Mouse (Mus musculus): ENCODE measurements at regions not wholly inside any gene's neighbourhood (a gene's known extent, or its start where the extent isn't known, plus 50 kb on each side); places are given as distances from the start of the nearest gene placed in this dataset.

GRCm38 (mm10) chr2:72855971-72856755, 124.1 kb downstream of the Sp3 start:
- H3K27ac ChIP-seq (replicated peaks) = no peak overlapping the region
- no peak overlapping the region for H3K4me3 ChIP-seq
- WGBS = 80% methylated on average over 13 of the region's 13 CpGs
- H3K9ac ChIP-seq = no peak overlapping the region
- H3K9me3 ChIP-seq = no peaks in the 10 kb centered on the region
- H3K27me3 ChIP-seq = no peaks in the 10 kb centered on the region
- no peaks in the 10 kb centered on the region for H3K36me3 ChIP-seq
- no peak overlapping the region for H3K4me2 ChIP-seq
- no peak for ATAC-seq (ENCODE audit: low read depth)
- H3K4me1 ChIP-seq (replicated peaks) = no peaks in the 10 kb centered on the region

DNA sequence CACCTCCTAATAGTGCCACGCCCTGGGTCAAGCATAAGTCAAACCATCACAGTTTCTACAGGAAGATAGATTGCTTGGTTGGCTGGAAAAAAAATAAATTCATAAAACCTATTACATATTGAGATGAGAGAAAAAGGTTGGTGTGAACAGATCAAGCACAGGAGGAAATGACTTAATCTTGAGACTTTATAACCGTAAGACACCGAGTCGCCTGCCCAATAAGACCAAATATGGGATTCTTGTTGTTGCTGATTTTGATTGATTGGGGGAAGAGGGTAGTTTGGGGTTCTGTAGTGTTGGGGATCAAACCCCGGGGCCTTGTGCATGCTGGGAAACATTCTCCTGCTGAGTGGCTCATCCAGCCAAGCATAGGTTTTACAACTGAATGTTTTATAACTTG, 122.9 kb downstream of the Sp3 start:
- Histone ChIP-seq H3K9ac (no peak overlapping the region), H3K9me3 (no peaks in the 10 kb centered on the region), H3K27me3 (no peaks in the 10 kb centered on the region), H3K27ac (replicated peaks) (no peak overlapping the region), H3K4me2 (no peak overlapping the region), H3K36me3 (no peaks in the 10 kb centered on the region), H3K4me3 (no peak overlapping the region), H3K4me1 (replicated peaks) (no peaks in the 10 kb centered on the region)
- no peak for ATAC-seq (ENCODE audit: low read depth)
- WGBS = 95% methylated on average over 5 of the region's 5 CpGs

DNA sequence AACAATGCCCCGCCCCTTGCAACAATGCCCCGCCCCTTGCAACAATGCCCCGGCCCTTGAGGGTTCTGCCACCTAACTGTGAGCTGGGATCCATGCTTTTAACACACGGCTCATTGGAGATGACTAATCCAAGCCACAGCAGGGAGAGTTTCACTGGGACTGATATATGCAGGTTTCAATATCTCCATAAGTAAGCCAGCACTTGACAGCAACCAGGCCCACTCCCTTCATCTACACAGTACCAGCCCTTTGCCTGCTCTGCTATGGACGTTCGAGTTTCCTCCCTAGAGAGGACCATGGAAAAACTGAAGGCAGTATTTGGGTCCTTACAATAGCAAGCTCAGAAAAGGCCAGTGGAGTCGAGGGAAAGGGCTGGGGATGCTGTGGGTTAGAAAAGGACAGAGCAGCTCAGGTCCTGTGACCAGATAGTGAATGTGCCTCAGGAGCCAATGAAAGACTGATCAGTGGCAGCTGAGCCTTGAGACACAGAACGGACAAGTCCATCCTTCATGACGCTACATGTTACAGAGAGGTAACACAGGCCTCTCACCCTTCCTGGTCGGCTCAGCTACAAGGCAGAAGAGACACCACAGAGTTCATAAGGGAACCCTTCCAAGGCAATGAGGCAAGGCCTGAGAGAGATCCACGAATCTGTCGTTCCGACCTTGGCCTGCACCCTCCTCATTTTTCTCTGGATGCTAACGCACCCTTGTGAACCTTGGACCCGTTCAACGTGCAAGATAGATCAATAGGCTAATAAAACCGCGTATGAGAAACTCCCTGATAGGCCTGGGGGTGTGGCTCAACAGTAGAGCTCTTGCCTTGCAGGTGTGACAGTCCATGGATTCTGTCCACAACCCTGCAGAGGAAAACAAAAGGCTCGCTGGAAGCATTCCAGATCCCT, 114.5 kb downstream of the Sp3 start:
- 55% methylated on average over 19 of the region's 19 CpGs for WGBS
- ATAC-seq (ENCODE audit: low read depth) = no peak
- H3K9ac ChIP-seq = no peak overlapping the region

GRCm38 (mm10) chr2:72866366-72866688, 113.9 kb downstream of the Sp3 start:
- no peaks in the 10 kb centered on the region for H3K9me3 ChIP-seq
- peaks cover 12% of the 10 kb centered on the region; the same call in 1 of the 2 replicates for H3K4me1 ChIP-seq (replicated peaks)
- ATAC-seq (ENCODE audit: low read depth) = no peak
- H3K4me2 ChIP-seq = no peak overlapping the region
- no peak overlapping the region for H3K9ac ChIP-seq
- H3K27me3 ChIP-seq = no peaks in the 10 kb centered on the region
- H3K4me3 ChIP-seq = no peak overlapping the region
- no peak overlapping the region for H3K27ac ChIP-seq (replicated peaks)
- no peaks in the 10 kb centered on the region for H3K36me3 ChIP-seq
- WGBS = 49% methylated on average over 2 of the region's 2 CpGs

More for the DNA sequence above, 114.5 kb downstream of the Sp3 start:
- no peaks in the 10 kb centered on the region for H3K36me3 ChIP-seq
- H3K4me1 ChIP-seq (replicated peaks) = peaks cover 12% of the 10 kb centered on the region; the same call in 1 of the 2 replicates
- no peak overlapping the region for H3K27ac ChIP-seq (replicated peaks)
- H3K27me3 ChIP-seq = no peaks in the 10 kb centered on the region
- no peak overlapping the region for H3K4me2 ChIP-seq
- no peak overlapping the region for H3K4me3 ChIP-seq
- no peaks in the 10 kb centered on the region for H3K9me3 ChIP-seq

- no peaks in the 10 kb centered on the region for H3K9me3 ChIP-seq
- WGBS = 94% methylated on average over 3 of the region's 3 CpGs
- no peak overlapping the region for H3K27ac ChIP-seq (replicated peaks)
- no peaks in the 10 kb centered on the region for H3K36me3 ChIP-seq
- no peak for ATAC-seq (ENCODE audit: low read depth)
- H3K4me1 ChIP-seq (replicated peaks) = peaks cover 12% of the 10 kb centered on the region; the same call in 1 of the 2 replicates
- no peak overlapping the region for H3K9ac ChIP-seq
- H3K27me3 ChIP-seq = no peaks in the 10 kb centered on the region
- no peak overlapping the region for H3K4me3 ChIP-seq
- H3K4me2 ChIP-seq = no peak overlapping the region
Observed at GRCm38 (mm10) chr2:72868173-72868572, 112.1 kb downstream of the Sp3 start.

- Histone ChIP-seq H3K4me3 (no peak overlapping the region), H3K27me3 (no peaks in the 10 kb centered on the region), H3K9ac (no peak overlapping the region), H3K4me2 (no peak overlapping the region), H3K36me3 (no peaks in the 10 kb centered on the region), H3K9me3 (no peaks in the 10 kb centered on the region), H3K27ac (replicated peaks) (no peak overlapping the region), H3K4me1 (replicated peaks) (no peaks in the 10 kb centered on the region)
- WGBS = 88% methylated on average over 5 of the region's 5 CpGs
- ATAC-seq (ENCODE audit: low read depth) = no peak
Observed at GRCm38 (mm10) chr2:72871836-72872235, 108.4 kb downstream of the Sp3 start.

- no peak overlapping the region for H3K4me3 ChIP-seq
- no peak overlapping the region for H3K4me2 ChIP-seq
- H3K9me3 ChIP-seq = no peaks in the 10 kb centered on the region
- H3K27me3 ChIP-seq = no peaks in the 10 kb centered on the region
- ATAC-seq (ENCODE audit: low read depth) = no peak
- H3K9ac ChIP-seq = no peak overlapping the region
- 83% methylated on average over 10 of the region's 10 CpGs for WGBS
- no peaks in the 10 kb centered on the region for H3K36me3 ChIP-seq
- no peaks in the 10 kb centered on the region for H3K4me1 ChIP-seq (replicated peaks)
- no peak overlapping the region for H3K27ac ChIP-seq (replicated peaks)
Observed at GRCm38 (mm10) chr2:72873948-72874347, 106.3 kb downstream of the Sp3 start.

- 90% methylated on average over 12 of the region's 12 CpGs for WGBS
- H3K4me3 ChIP-seq = no peak overlapping the region
Observed at GRCm38 (mm10) chr2:72874533-72874932, 105.7 kb downstream of the Sp3 start.

DNA sequence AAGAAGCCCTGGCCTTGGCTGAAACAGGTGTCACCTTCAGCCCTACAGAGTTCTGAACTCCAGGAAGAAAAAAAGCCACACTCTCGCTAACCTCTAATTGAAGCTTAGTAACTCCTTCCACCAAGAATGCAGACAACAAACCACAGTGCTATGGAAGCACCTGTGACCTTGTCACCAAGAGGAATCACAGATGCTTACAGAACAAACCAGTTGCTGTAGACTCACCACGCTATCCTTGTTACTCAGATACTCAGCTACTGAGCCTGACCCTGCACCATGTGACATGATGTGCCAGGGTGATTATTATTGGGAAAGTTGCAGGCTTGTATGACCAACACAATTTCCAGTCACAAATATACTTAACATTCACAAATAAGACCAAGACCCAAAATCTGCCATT, 104.6 kb downstream of the Sp3 start:
- no peaks in the 10 kb centered on the region for H3K9me3 ChIP-seq
- no peaks in the 10 kb centered on the region for H3K4me1 ChIP-seq (replicated peaks)
- H3K4me3 ChIP-seq = no peak overlapping the region
- H3K4me2 ChIP-seq = no peak overlapping the region
- no peaks in the 10 kb centered on the region for H3K36me3 ChIP-seq
- H3K27ac ChIP-seq (replicated peaks) = no peak overlapping the region
- ATAC-seq (ENCODE audit: low read depth) = no peak
- no peak overlapping the region for H3K9ac ChIP-seq
- no peaks in the 10 kb centered on the region for H3K27me3 ChIP-seq
- WGBS = 86% methylated on average over 2 of the region's 2 CpGs

More at GRCm38 (mm10) chr2:72874533-72874932, 105.7 kb downstream of the Sp3 start:
- Histone ChIP-seq H3K4me1 (replicated peaks) (no peaks in the 10 kb centered on the region), H3K9ac (no peak overlapping the region), H3K4me2 (no peak overlapping the region), H3K27ac (replicated peaks) (no peak overlapping the region), H3K36me3 (no peaks in the 10 kb centered on the region), H3K9me3 (no peaks in the 10 kb centered on the region), H3K27me3 (no peaks in the 10 kb centered on the region)
- ATAC-seq (ENCODE audit: low read depth) = no peak

GRCm38 (mm10) chr2:72880016-72880415, 100.2 kb downstream of the Sp3 start:
- no peak overlapping the region for H3K27ac ChIP-seq (replicated peaks)
- H3K4me2 ChIP-seq = no peak overlapping the region
- ATAC-seq (ENCODE audit: low read depth) = no peak
- no peaks in the 10 kb centered on the region for H3K36me3 ChIP-seq
- H3K9ac ChIP-seq = no peak overlapping the region
- no peak overlapping the region for H3K4me3 ChIP-seq
- 92% methylated on average over 2 of the region's 2 CpGs for WGBS
- H3K27me3 ChIP-seq = no peaks in the 10 kb centered on the region
- H3K9me3 ChIP-seq = no peaks in the 10 kb centered on the region
- no peaks in the 10 kb centered on the region for H3K4me1 ChIP-seq (replicated peaks)

GRCm38 (mm10) chr2:72881554-72881953, 98.7 kb downstream of the Sp3 start:
- H3K36me3 ChIP-seq = no peaks in the 10 kb centered on the region
- H3K4me2 ChIP-seq = no peak overlapping the region
- H3K27ac ChIP-seq (replicated peaks) = no peak overlapping the region
- H3K9ac ChIP-seq = no peak overlapping the region
- 78% methylated on average over 2 of the region's 2 CpGs for WGBS
- H3K4me1 ChIP-seq (replicated peaks) = no peaks in the 10 kb centered on the region
- ATAC-seq (ENCODE audit: low read depth) = no peak
- no peaks in the 10 kb centered on the region for H3K9me3 ChIP-seq
- H3K4me3 ChIP-seq = no peak overlapping the region
- H3K27me3 ChIP-seq = no peaks in the 10 kb centered on the region

DNA sequence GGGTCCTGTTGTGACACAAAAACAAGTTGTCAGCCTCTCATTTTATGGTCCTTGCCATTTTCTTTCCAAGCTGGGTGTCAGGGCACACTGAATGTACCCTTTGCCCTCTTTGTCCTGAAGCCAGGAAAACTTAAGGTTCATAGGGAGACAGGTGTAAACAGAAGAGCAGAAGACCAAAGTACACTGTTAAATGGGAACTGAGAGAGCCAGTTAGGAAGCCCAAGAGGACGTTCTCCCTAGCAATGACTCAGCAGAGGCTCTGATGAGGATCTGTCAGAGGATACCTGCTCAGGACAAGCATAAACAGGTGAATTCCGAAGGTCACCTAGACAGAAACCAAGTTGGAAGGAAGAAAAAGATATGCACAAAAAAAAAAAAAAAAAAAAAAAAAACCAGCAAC, 94.0 kb downstream of the Sp3 start:
- Histone ChIP-seq H3K9ac (no peak overlapping the region), H3K36me3 (no peaks in the 10 kb centered on the region), H3K4me1 (replicated peaks) (no peaks in the 10 kb centered on the region), H3K27ac (replicated peaks) (no peak overlapping the region), H3K4me3 (no peak overlapping the region), H3K27me3 (no peaks in the 10 kb centered on the region), H3K4me2 (no peak overlapping the region), H3K9me3 (no peaks in the 10 kb centered on the region)
- 87% methylated on average over 2 of the region's 2 CpGs for WGBS
- ATAC-seq (ENCODE audit: low read depth) = no peak
